Mouse (Mus musculus): ENCODE results near the gene Psmd11. TPM values are rescaled to one million over a fixed set of nuclear protein-coding genes. Genes with fewer than 3 reads are reported as not detected.
"Not testable (repeated sequence)": the region's sequence is repeated elsewhere in the genome, so short reads cannot be mapped to it uniquely, and the experiment has no call there.

Psmd11 gene
- total RNA-seq (2014; rRNA removed) (30.2 and 33.4 TPM in 2 replicates), polyA plus RNA-seq (2015; fragmentation: Nextera tagmentation; extraction: Ambion mirVana) (280 and 310 TPM in 2 replicates)

DNA sequence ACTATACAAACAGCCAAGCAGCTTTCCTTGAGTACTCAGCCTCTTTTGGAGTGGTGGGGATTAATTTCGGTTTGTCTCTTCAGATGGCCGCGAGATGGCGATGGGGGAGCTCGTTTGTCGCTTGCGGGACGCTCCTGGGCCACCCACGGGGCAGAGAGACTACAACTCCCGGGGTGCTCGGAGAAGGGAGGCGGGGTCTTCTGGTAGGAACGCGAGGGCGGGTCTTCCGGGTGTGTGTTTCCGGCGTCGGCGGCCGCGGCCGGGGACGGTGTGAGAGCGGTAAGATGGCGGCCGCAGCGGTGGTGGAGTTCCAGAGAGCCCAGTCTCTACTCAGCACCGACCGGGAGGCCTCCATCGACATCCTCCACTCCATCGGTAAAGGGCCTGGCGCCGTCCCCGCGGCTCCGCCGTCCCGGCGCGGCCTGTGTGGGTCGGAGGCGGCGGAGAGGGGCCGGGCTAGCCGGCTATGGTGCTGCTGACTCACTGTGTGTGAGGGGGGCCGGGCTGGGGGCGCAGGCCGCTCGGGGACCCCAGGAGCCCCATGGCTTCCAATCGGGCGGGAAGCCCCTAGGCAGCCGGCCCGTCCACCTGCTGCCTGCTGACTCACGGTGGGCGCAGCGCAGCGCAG, at the start of gene Psmd11:
Gene Psmd11 (plus strand): TSS at position 235 of the 628 bp plus-strand sequence.
- Histone ChIP-seq H3K9ac (peak within 1 kb of the TSS; percentile 95), H3K4me1 (ENCODE audit: insufficient read depth) (0 out of 2 replicates have a peak, but pooled peaks cover 3% of the 10 kb centered on the region), H3K27me3 (ENCODE audit: insufficient read depth, low read length) (no peaks in the 10 kb centered on the region), H3K36me3 (ENCODE audit: insufficient read depth) (peaks cover 14% of the 10 kb centered on the region), H3K4me3 (ENCODE audit: low read depth, low read length) (peak within 1 kb of the TSS; percentile 94), H3K4me2 (ENCODE audit: low read depth) (peak within 1 kb of the TSS; percentile 84), H3K27ac (ENCODE audit: low read depth, low read length) (peak within 1 kb of the TSS; percentile 88), H3K9me3 (ENCODE audit: low read length) (no peaks in the 10 kb centered on the region)
- ATAC-seq: peak; percentile 100
- 1% methylated on average over 52 of the region's 58 CpGs for WGBS
- DNase-seq: peak; percentile 98
- TF ChIP-seq CTCF (IDR thresholded peaks at IDR 0.05; ENCODE audit: low read depth): peak; percentile 86

DNA sequence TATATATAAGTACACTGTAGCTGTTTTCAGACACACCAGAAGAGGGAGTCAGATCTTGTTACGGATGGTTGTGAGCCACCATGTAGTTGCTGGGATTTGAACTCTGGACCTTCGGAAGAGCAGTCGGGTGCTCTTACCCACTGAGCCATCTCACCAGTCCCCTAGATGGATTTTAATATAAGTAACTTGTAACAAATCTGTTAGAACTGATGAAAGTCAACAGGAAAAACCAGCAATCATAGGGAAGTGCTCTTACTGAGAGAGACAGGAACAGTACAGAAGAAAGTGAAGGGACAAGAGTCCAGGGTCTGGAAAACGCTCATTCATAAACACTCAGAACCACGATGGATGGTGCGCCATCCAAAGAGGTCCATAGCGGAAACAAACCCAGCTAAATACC, 49.2 kb upstream of the Psmd11 start:
- not testable (repeated sequence) for H3K27me3 ChIP-seq (ENCODE audit: insufficient read depth, low read length); ATAC-seq; H3K4me1 ChIP-seq (ENCODE audit: insufficient read depth); H3K4me3 ChIP-seq (ENCODE audit: low read depth, low read length); H3K36me3 ChIP-seq (ENCODE audit: insufficient read depth); H3K27ac ChIP-seq (ENCODE audit: low read depth, low read length); H3K9ac ChIP-seq; H3K4me2 ChIP-seq (ENCODE audit: low read depth); DNase-seq; H3K9me3 ChIP-seq (ENCODE audit: low read length)
- 95% methylated on average over 7 of the region's 7 CpGs for WGBS

DNA sequence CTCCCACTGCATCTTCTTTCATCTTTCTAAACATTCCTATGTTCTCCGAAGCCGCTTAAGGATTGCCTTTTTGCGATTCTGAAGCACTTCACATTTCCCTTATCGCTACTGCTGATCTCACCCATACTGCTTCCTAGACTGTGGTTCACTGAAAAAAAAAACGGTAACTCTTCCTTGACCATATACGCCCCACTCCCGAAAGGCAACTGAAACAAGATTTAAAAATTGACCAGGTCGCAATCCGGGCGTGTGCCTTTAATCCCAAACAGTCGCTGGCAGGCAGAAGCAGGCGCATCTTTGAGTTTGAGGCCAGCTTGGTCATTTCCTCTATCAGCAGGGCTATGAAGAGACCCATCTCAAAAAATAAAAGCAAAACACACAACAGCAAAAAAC, 45.8 kb upstream of the Psmd11 start:
- DNase-seq: peak; percentile 60
- 3% methylated on average over 12 of the region's 12 CpGs for WGBS
- no peak for TF ChIP-seq CTCF (IDR thresholded peaks at IDR 0.05; ENCODE audit: low read depth)

DNA sequence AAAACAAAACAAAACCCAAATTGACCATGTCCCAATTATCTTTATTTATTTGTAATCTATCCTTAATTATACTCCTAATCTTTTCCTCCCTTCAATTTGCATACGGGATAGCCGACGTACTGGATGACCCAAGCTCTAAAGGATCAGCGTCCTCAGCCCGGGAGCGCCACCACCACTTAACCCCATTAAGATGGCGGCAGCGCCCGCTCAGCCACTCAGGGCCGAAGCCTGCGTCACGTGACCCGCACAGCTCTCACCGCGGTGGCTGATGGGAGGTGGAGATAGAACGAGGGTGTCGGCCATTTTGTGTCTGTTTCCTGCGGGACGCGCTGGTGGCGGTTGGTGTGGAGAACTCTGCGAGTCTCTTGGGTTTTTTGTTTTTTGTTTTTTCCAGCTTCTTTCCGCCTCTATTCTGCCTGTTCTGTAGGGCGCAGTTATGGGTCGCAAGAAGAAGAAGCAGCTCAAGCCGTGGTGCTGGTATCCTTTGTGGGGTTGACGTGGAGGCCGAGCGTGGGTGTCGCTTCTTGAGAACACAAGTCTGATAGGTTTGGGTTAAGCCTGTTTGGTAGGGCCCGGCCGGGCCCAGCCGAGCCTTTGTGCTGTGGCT, 45.3 kb upstream of the Psmd11 start, which contains the start of gene Zfp207:
Gene Zfp207 (plus strand): TSS at position 261 of the 607 bp plus-strand sequence.
- Histone ChIP-seq H3K9ac (peak within 1 kb of the TSS; percentile 99), H3K27me3 (ENCODE audit: insufficient read depth, low read length) (no peaks in the 10 kb centered on the region), H3K4me2 (ENCODE audit: low read depth) (peak within 1 kb of the TSS; percentile 67), H3K27ac (ENCODE audit: low read depth, low read length) (peak within 1 kb of the TSS; percentile 98), H3K9me3 (ENCODE audit: low read length) (no peaks in the 10 kb centered on the region), H3K36me3 (ENCODE audit: insufficient read depth) (peaks cover 9% of the 10 kb centered on the region), H3K4me1 (ENCODE audit: insufficient read depth) (peaks cover 25% of the 10 kb centered on the region), H3K4me3 (ENCODE audit: low read depth, low read length) (peak within 1 kb of the TSS; percentile 100)
- TF ChIP-seq CTCF (IDR thresholded peaks at IDR 0.05; ENCODE audit: low read depth): no peak
- 0% methylated on average over 33 of the region's 33 CpGs for WGBS
- peak; percentile 97 for ATAC-seq
- peak; percentile 99 for DNase-seq

More for the DNA sequence above, 45.8 kb upstream of the Psmd11 start:
- peak overlapping the region; percentile 100 for H3K4me3 ChIP-seq (ENCODE audit: low read depth, low read length)
- H3K4me1 ChIP-seq (ENCODE audit: insufficient read depth): peaks cover 25% of the 10 kb centered on the region
- H3K27me3 ChIP-seq (ENCODE audit: insufficient read depth, low read length): no peaks in the 10 kb centered on the region
- peak overlapping the region; percentile 98 for H3K27ac ChIP-seq (ENCODE audit: low read depth, low read length)
- H3K4me2 ChIP-seq (ENCODE audit: low read depth): peak overlapping the region; percentile 66
- H3K9me3 ChIP-seq (ENCODE audit: low read length): no peaks in the 10 kb centered on the region
- peaks cover 4% of the 10 kb centered on the region for H3K36me3 ChIP-seq (ENCODE audit: insufficient read depth)
- peak; percentile 3; the same call in 1 of the 2 replicates for ATAC-seq
- peak overlapping the region; percentile 99 for H3K9ac ChIP-seq

DNA sequence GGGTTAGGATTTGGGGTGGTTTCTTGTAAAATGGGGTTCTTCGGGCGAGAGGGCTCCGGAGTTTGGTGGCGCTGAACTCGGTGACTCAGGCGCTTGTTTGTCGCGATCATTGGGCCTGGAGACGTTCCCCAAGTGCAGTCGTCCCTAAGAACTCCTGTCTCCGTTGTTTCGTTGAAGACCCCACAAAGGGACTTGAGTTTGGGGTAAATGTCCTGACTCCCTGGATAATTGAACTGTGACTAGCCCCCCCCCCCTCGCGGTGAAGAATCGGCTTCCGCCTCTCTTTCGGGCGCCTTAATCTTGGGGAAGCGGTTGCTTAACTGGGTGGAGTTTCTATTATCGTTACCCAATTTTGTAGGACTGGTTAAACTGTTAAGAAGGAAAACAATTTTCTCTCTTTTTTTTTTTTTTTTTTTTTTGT, 44.8 kb upstream of the Psmd11 start:
- DNase-seq (no peak), ATAC-seq (no peak; the same call in 1 of the 2 replicates)
- Histone ChIP-seq H3K4me1 (ENCODE audit: insufficient read depth) (peaks cover 25% of the 10 kb centered on the region), H3K4me2 (ENCODE audit: low read depth) (peak overlapping the region; percentile 32), H3K27ac (ENCODE audit: low read depth, low read length) (peak overlapping the region; percentile 98), H3K27me3 (ENCODE audit: insufficient read depth, low read length) (no peaks in the 10 kb centered on the region), H3K9ac (peak overlapping the region; percentile 99), H3K9me3 (ENCODE audit: low read length) (no peaks in the 10 kb centered on the region), H3K4me3 (ENCODE audit: low read depth, low read length) (peak overlapping the region; percentile 100), H3K36me3 (ENCODE audit: insufficient read depth) (peaks cover 13% of the 10 kb centered on the region)
- no peak for TF ChIP-seq CTCF (IDR thresholded peaks at IDR 0.05; ENCODE audit: low read depth)
- WGBS: 0% methylated on average over 20 of the region's 20 CpGs

DNA sequence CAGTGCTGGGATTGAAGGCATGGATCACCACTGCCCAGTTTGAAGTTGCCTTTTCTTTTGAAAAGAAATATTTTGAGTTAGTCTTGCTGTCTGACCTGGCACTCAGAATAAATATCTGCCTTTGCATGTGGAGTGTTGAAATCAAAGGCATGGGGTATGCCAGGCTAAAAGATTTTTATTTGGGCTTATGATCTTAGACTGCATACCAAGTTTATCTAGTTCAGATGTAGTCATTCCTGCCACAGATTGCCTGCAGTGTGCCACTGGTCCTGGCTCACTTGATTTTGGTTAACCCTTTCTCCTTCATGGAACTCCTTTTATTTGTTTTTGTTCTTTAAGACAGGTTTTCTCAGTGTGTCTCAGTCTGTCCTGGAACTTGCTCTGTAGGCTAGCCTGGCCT, 44.0 kb upstream of the Psmd11 start:
- DNase-seq (no peak), ATAC-seq (no peak)
- Histone ChIP-seq H3K27ac (ENCODE audit: low read depth, low read length) (no peak overlapping the region), H3K36me3 (ENCODE audit: insufficient read depth) (peaks cover 19% of the 10 kb centered on the region), H3K4me2 (ENCODE audit: low read depth) (peak overlapping the region; percentile 67), H3K9me3 (ENCODE audit: low read length) (no peaks in the 10 kb centered on the region), H3K4me3 (ENCODE audit: low read depth, low read length) (peak overlapping the region; percentile 100), H3K9ac (peak overlapping the region; percentile 99), H3K4me1 (ENCODE audit: insufficient read depth) (peaks cover 25% of the 10 kb centered on the region), H3K27me3 (ENCODE audit: insufficient read depth, low read length) (no peaks in the 10 kb centered on the region)
- TF ChIP-seq CTCF (IDR thresholded peaks at IDR 0.05; ENCODE audit: low read depth): no peak

DNA sequence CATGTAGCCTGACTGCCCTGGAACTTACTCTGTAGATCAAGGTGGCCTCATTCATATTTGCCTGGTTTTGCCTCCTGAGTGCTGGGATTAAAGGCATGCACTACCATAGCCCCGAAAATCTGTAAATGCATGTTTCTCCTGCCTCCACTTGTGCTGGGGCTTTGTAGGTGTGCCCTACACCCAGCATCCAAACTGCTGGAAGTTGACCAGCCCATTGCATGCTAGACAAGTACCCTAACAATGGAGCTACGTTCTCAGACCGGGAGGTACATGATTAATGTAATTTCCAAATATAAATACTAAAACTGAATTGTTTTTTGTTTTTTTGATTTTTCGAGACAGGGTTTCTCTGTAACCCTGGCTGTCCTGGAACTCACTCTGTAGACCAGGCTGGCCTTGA, 43.4 kb upstream of the Psmd11 start:
- no peak for DNase-seq
- 36% methylated on average over 4 of the region's 4 CpGs for WGBS
- no peak for TF ChIP-seq CTCF (IDR thresholded peaks at IDR 0.05; ENCODE audit: low read depth)
- H3K4me2 ChIP-seq (ENCODE audit: low read depth): peak overlapping the region; percentile 67
- ATAC-seq: no peak
- H3K9ac ChIP-seq: peak overlapping the region; percentile 99
- H3K4me1 ChIP-seq (ENCODE audit: insufficient read depth): peaks cover 25% of the 10 kb centered on the region
- H3K27ac ChIP-seq (ENCODE audit: low read depth, low read length): no peak overlapping the region
- H3K9me3 ChIP-seq (ENCODE audit: low read length): no peaks in the 10 kb centered on the region
- H3K4me3 ChIP-seq (ENCODE audit: low read depth, low read length): peak overlapping the region; percentile 100
- H3K27me3 ChIP-seq (ENCODE audit: insufficient read depth, low read length): no peaks in the 10 kb centered on the region
- H3K36me3 ChIP-seq (ENCODE audit: insufficient read depth): peaks cover 19% of the 10 kb centered on the region

Measured in forebrain, postnatal 0 days (tissue).